Mouse (Mus musculus): ENCODE data around the gene Cdk10. TPM values are rescaled to one million over a fixed set of nuclear protein-coding genes. Genes with fewer than 3 reads are reported as not detected.

Gene Cdk10
- polyA plus RNA-seq, 1 experiment: 97.0 TPM

GRCm38 (mm10) chr8:123245543-123245942 is 20.9 kb downstream of the Cdk10 start:
- DNase-seq: no peak
- H3K27me3 ChIP-seq (ENCODE audit: control insufficient read depth, insufficient read depth, low read length): no peaks in the 10 kb centered on the region
- TF ChIP-seq POLR2A (IDR thresholded peaks at IDR 0.05; ENCODE audit: borderline replicate concordance, insufficient read depth, low read length): no peak
- no peak for TF ChIP-seq CTCF (IDR thresholded peaks at IDR 0.05; ENCODE audit: borderline replicate concordance, insufficient read depth, low read depth, low read length)
- no peak overlapping the region for H3K4me3 ChIP-seq (replicated peaks; ENCODE audit: insufficient read depth, low read depth, low read length)
- WGBS: 87% methylated on average over 12 of the region's 12 CpGs
- no peaks in the 10 kb centered on the region for H3K4me1 ChIP-seq (ENCODE audit: control insufficient read depth, insufficient read depth, low read length)
- H3K27ac ChIP-seq (ENCODE audit: insufficient read depth, low read length): no peak overlapping the region

GRCm38 (mm10) chr8:123247748-123248147 is 23.1 kb downstream of the Cdk10 start:
- Histone ChIP-seq H3K27ac (ENCODE audit: insufficient read depth, low read length) (no peak overlapping the region), H3K4me1 (ENCODE audit: control insufficient read depth, insufficient read depth, low read length) (no peaks in the 10 kb centered on the region), H3K4me3 (replicated peaks; ENCODE audit: insufficient read depth, low read depth, low read length) (no peak overlapping the region), H3K27me3 (ENCODE audit: control insufficient read depth, insufficient read depth, low read length) (no peaks in the 10 kb centered on the region)
- WGBS: 95% methylated on average over 6 of the region's 6 CpGs
- DNase-seq: no peak
- TF ChIP-seq POLR2A (IDR thresholded peaks at IDR 0.05; ENCODE audit: borderline replicate concordance, insufficient read depth, low read length) (no peak), CTCF (IDR thresholded peaks at IDR 0.05; ENCODE audit: borderline replicate concordance, insufficient read depth, low read depth, low read length) (no peak)

GRCm38 (mm10) chr8:123248596-123248995 is 24.0 kb downstream of the Cdk10 start:
- DNase-seq: no peak
- TF ChIP-seq POLR2A (IDR thresholded peaks at IDR 0.05; ENCODE audit: borderline replicate concordance, insufficient read depth, low read length) (no peak), CTCF (IDR thresholded peaks at IDR 0.05; ENCODE audit: borderline replicate concordance, insufficient read depth, low read depth, low read length) (no peak)
- Histone ChIP-seq H3K4me1 (ENCODE audit: control insufficient read depth, insufficient read depth, low read length) (no peaks in the 10 kb centered on the region), H3K4me3 (replicated peaks; ENCODE audit: insufficient read depth, low read depth, low read length) (no peak overlapping the region), H3K27me3 (ENCODE audit: control insufficient read depth, insufficient read depth, low read length) (no peaks in the 10 kb centered on the region), H3K27ac (ENCODE audit: insufficient read depth, low read length) (no peak overlapping the region)
- WGBS: 92% methylated on average over 8 of the region's 8 CpGs

- 96% methylated on average over 5 of the region's 5 CpGs for whole genome bisulfite sequencing
- Histone ChIP-seq H3K4me3 (replicated peaks; ENCODE audit: insufficient read depth, low read depth, low read length) (no peak overlapping the region), H3K27me3 (ENCODE audit: control insufficient read depth, insufficient read depth, low read length) (no peaks in the 10 kb centered on the region), H3K27ac (ENCODE audit: insufficient read depth, low read length) (no peak overlapping the region), H3K4me1 (ENCODE audit: control insufficient read depth, insufficient read depth, low read length) (peaks cover 7% of the 10 kb centered on the region; the same call in 1 of the 2 replicates)
- no peak for TF ChIP-seq CTCF (IDR thresholded peaks at IDR 0.05; ENCODE audit: borderline replicate concordance, insufficient read depth, low read depth, low read length)
- TF ChIP-seq POLR2A (IDR thresholded peaks at IDR 0.05; ENCODE audit: borderline replicate concordance, insufficient read depth, low read length): no peak
- DNase-seq: no peak
Observed at GRCm38 (mm10) chr8:123250940-123251339, 26.3 kb downstream of the Cdk10 start.

- 50% methylated on average over 4 of the region's 4 CpGs for WGBS
Observed at GRCm38 (mm10) chr8:123252925-123253324, 28.3 kb downstream of the Cdk10 start.

GRCm38 (mm10) chr8:123253451-123254098 is 28.9 kb downstream of the Cdk10 start:
- under 1% methylated on average over 40 of the region's 40 CpGs for WGBS
- Histone ChIP-seq H3K27me3 (ENCODE audit: control insufficient read depth, insufficient read depth, low read length) (no peaks in the 10 kb centered on the region), H3K27ac (ENCODE audit: insufficient read depth, low read length) (peak overlapping the region; percentile 90), H3K4me3 (replicated peaks; ENCODE audit: insufficient read depth, low read depth, low read length) (peak overlapping the region; percentile 91), H3K4me1 (ENCODE audit: control insufficient read depth, insufficient read depth, low read length) (peaks cover 15% of the 10 kb centered on the region; the same call in 1 of the 2 replicates)
- no peak for TF ChIP-seq CTCF (IDR thresholded peaks at IDR 0.05; ENCODE audit: borderline replicate concordance, insufficient read depth, low read depth, low read length)
- no peak for TF ChIP-seq POLR2A (IDR thresholded peaks at IDR 0.05; ENCODE audit: borderline replicate concordance, insufficient read depth, low read length)
- DNase-seq: peak in 1 of 2 experiments; percentile 38

More at GRCm38 (mm10) chr8:123252925-123253324, 28.3 kb downstream of the Cdk10 start:
- H3K27me3 ChIP-seq (ENCODE audit: control insufficient read depth, insufficient read depth, low read length): no peaks in the 10 kb centered on the region
- no peak for DNase-seq
- no peak for TF ChIP-seq POLR2A (IDR thresholded peaks at IDR 0.05; ENCODE audit: borderline replicate concordance, insufficient read depth, low read length)
- TF ChIP-seq CTCF (IDR thresholded peaks at IDR 0.05; ENCODE audit: borderline replicate concordance, insufficient read depth, low read depth, low read length): no peak
- no peak overlapping the region for H3K27ac ChIP-seq (ENCODE audit: insufficient read depth, low read length)
- H3K4me1 ChIP-seq (ENCODE audit: control insufficient read depth, insufficient read depth, low read length): peaks cover 15% of the 10 kb centered on the region; the same call in 1 of the 2 replicates
- H3K4me3 ChIP-seq (replicated peaks; ENCODE audit: insufficient read depth, low read depth, low read length): peak overlapping the region; percentile 91

GRCm38 (mm10) chr8:123254099-123254885 is 29.6 kb downstream of the Cdk10 start, which contains the start of the genes Zfp276 and Vps9d1:
Gene Zfp276, plus strand, starts transcription at chr8:123254195.
Gene Vps9d1, minus strand, starts transcription at chr8:123254348.
- WGBS: under 1% methylated on average over 99 of the region's 99 CpGs
- TF ChIP-seq CTCF (IDR thresholded peaks at IDR 0.05; ENCODE audit: borderline replicate concordance, insufficient read depth, low read depth, low read length): no peak
- no peak; the same call in 1 of the 2 replicates for TF ChIP-seq POLR2A (IDR thresholded peaks at IDR 0.05; ENCODE audit: borderline replicate concordance, insufficient read depth, low read length)

More at GRCm38 (mm10) chr8:123254099-123254885, 29.6 kb downstream of the Cdk10 start, which contains the start of the genes Zfp276 and Vps9d1:
- DNase-seq: peak; percentile 83 to 89
- Histone ChIP-seq H3K4me1 (ENCODE audit: control insufficient read depth, insufficient read depth, low read length) (peaks cover 15% of the 10 kb centered on the region; the same call in 1 of the 2 replicates), H3K27me3 (ENCODE audit: control insufficient read depth, insufficient read depth, low read length) (no peaks in the 10 kb centered on the region), H3K4me3 (replicated peaks; ENCODE audit: insufficient read depth, low read depth, low read length) (peak within 1 kb of the TSS; percentile 91), H3K27ac (ENCODE audit: insufficient read depth, low read length) (peak within 1 kb of the TSS; percentile 90)

Data from cerebellum, adult 2 months (tissue).